Mouse (Mus musculus): ENCODE measurements around the gene Lep.

DNA sequence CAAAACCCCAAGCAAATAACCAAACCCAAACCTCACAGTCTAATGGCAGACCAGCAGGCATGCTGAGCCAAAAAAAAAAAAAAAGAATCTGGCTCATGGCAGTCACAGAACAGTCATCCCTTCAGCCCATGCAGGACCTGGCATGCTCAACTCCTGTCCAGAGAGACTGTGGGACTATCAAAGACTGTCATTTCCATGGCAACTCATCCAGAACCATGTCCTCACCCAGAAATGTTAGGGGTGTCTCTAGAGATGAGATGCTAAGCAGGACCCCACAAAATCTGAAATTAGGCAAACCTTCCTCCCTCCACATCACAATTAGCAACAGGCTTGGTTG, 14.1 kb downstream of the Lep start:
- TF ChIP-seq CTCF (IDR thresholded peaks at IDR 0.05; ENCODE audit: borderline replicate concordance, insufficient read depth, low read depth, low read length) (no peak), POLR2A (IDR thresholded peaks at IDR 0.05; ENCODE audit: borderline replicate concordance, insufficient read depth, low read length) (no peak)

Data from cerebellum, adult 2 months (tissue).